Mouse (Mus musculus) CH12.LX (cell line): Measurements from ENCODE around the gene Agap1. TPM values are rescaled to one million over a fixed set of nuclear protein-coding genes. Genes with fewer than 3 reads are reported as not detected.

Experiments
- DNase-seq: peaks from one replicate; pipeline ENCODE4 v3.0.0-alpha.2; 2013; ENCODE audit errors: extremely low read depth
- H3K27ac ChIP-seq: 2 replicates; pipeline ENCODE4 v1.5.1; 2012; ENCODE audit warnings: low read depth, mild to moderate bottlenecking, control low read depth, moderate library complexity; ENCODE audit not compliant: insufficient read depth
- H3K27me3 ChIP-seq: replicated peaks from 2 replicates; pipeline ENCODE3; 2012; ENCODE audit warnings: inconsistent platforms
- H3K36me3 ChIP-seq, 2 experiments: replicated peaks in 1 of 2; 2 replicates each; pipeline versions ENCODE3 to v1.6.1; 2012; ENCODE audit warnings: inconsistent platforms in 1 of 2, low read length in 1 of 2, mild to moderate bottlenecking in 1 of 2, mixed read lengths in 1 of 2, moderate library complexity in 1 of 2; ENCODE audit not compliant: control insufficient read depth in 1 of 2, insufficient read depth in 1 of 2
- H3K4me1 ChIP-seq, 2 experiments: 2 replicates each; pipeline ENCODE4 v1.6.1; 2012; ENCODE audit warnings: inconsistent platforms in 1 of 2, moderate library complexity in 1 of 2; ENCODE audit not compliant: insufficient read depth in 2 of 2, control insufficient read depth in 1 of 2
- H3K4me2 ChIP-seq: 2 replicates; pipeline ENCODE4 v1.6.1; 2012; ENCODE audit warnings: low read depth, mild to moderate bottlenecking, control low read depth; ENCODE audit not compliant: poor library complexity, insufficient read depth, severe bottlenecking
- H3K4me3 ChIP-seq, 3 experiments: fragments of 150-350 bp in 1 of 3; sonication (generic) in 1 of 3; replicated peaks in 1 of 3; 2 replicates each; pipeline versions ENCODE3 to v1.5.1; 2011 to 2012; ENCODE audit warnings: low read depth in 2 of 3, low read length in 2 of 3, mild to moderate bottlenecking in 2 of 3, moderate library complexity in 2 of 3, control low read depth in 1 of 3, improper control_type of control experiment in 1 of 3, inconsistent platforms in 1 of 3, mixed read lengths in 1 of 3; ENCODE audit not compliant: poor library complexity in 1 of 3
- H3K79me2 ChIP-seq: replicated peaks from 2 replicates; pipeline ENCODE4 v1.6.1; 2012; ENCODE audit warnings: mild to moderate bottlenecking, moderate library complexity; ENCODE audit not compliant: control insufficient read depth, poor library complexity, insufficient read depth, severe bottlenecking; ENCODE audit errors: extremely low read depth
- H3K9ac ChIP-seq: 2 replicates; pipeline ENCODE4 v1.6.1; 2012; ENCODE audit warnings: low read depth, mild to moderate bottlenecking, control low read depth, moderate library complexity; ENCODE audit not compliant: insufficient read depth
- H3K9me3 ChIP-seq: replicated peaks from 2 replicates; pipeline ENCODE3; 2012; ENCODE audit warnings: low read length, inconsistent platforms, mixed read lengths
- BHLHE40 ChIP-seq: IDR thresholded peaks from 2 replicates; pipeline ENCODE4 v1.6.1; 2011; ENCODE audit warnings: mild to moderate bottlenecking, low read depth, low read length, improper control_type of control experiment
- CHD1 ChIP-seq: IDR thresholded peaks from 2 replicates; pipeline ENCODE4 v1.6.1; 2012; ENCODE audit warnings: low read depth, low read length, improper control_type of control experiment, inconsistent platforms
- CTCF ChIP-seq, 2 experiments: IDR thresholded peaks in 1 of 2; conservative IDR thresholded peaks in 1 of 2; 2 replicates each; pipeline ENCODE4 v1.5.1; 2011 to 2012; ENCODE audit warnings: low read depth in 2 of 2, low read length in 2 of 2, improper control_type of control experiment in 1 of 2, inconsistent platforms in 1 of 2, mild to moderate bottlenecking in 1 of 2, moderate library complexity in 1 of 2
- EP300 ChIP-seq: IDR thresholded peaks from 2 replicates; pipeline ENCODE4 v1.6.1; 2011; ENCODE audit warnings: low read length, improper control_type of control experiment
- ETS1 ChIP-seq: conservative IDR thresholded peaks from 2 replicates; pipeline ENCODE4 v1.6.1; 2012; ENCODE audit warnings: low read depth, mild to moderate bottlenecking, inconsistent platforms, low read length, improper control_type of control experiment, moderate library complexity
- HCFC1 ChIP-seq: IDR thresholded peaks from 2 replicates; pipeline ENCODE4 v1.6.1; 2012; ENCODE audit warnings: low read depth, mild to moderate bottlenecking, inconsistent platforms, low read length, improper control_type of control experiment
- JUN ChIP-seq: IDR thresholded peaks from 2 replicates; pipeline ENCODE4 v1.6.1; 2011; ENCODE audit warnings: low read depth, mild to moderate bottlenecking, low read length, improper control_type of control experiment, moderate library complexity; ENCODE audit not compliant: insufficient read depth
- KAT2A ChIP-seq: IDR thresholded peaks from 2 replicates; pipeline ENCODE4 v1.6.1; 2012; ENCODE audit warnings: low read length, improper control_type of control experiment, inconsistent platforms; ENCODE audit not compliant: insufficient replicate concordance
- MAX ChIP-seq: IDR thresholded peaks from 2 replicates; pipeline ENCODE4 v1.6.1; 2011; ENCODE audit warnings: low read length, improper control_type of control experiment
- MEF2A ChIP-seq: IDR thresholded peaks from 2 replicates; pipeline ENCODE4 v1.6.1; 2014; ENCODE audit warnings: low read depth, mild to moderate bottlenecking, inconsistent platforms, low read length, improper control_type of control experiment, borderline replicate concordance
- MXI1 ChIP-seq: IDR thresholded peaks from 2 replicates; pipeline ENCODE4 v1.6.1; 2011; ENCODE audit warnings: mild to moderate bottlenecking, low read depth, low read length, improper control_type of control experiment
- NRF1 ChIP-seq: IDR thresholded peaks from 2 replicates; pipeline ENCODE4 v1.6.1; 2014; ENCODE audit warnings: low read depth, mild to moderate bottlenecking, inconsistent platforms, low read length, improper control_type of control experiment, moderate library complexity
- POLR2AphosphoS2 ChIP-seq: IDR thresholded peaks from 2 replicates; pipeline ENCODE4 v1.6.1; 2011; ENCODE audit warnings: low read depth, low read length, improper control_type of control experiment
- TBP ChIP-seq: conservative IDR thresholded peaks from 2 replicates; pipeline ENCODE4 v1.6.1; 2011; ENCODE audit warnings: low read depth, low read length, improper control_type of control experiment
- UBTF ChIP-seq: IDR thresholded peaks from 2 replicates; pipeline ENCODE4 v1.6.1; 2012; ENCODE audit warnings: low read depth, mild to moderate bottlenecking, inconsistent platforms, low read length, improper control_type of control experiment, moderate library complexity
- ZC3H11A ChIP-seq: IDR thresholded peaks from 2 replicates; pipeline ENCODE4 v1.6.1; 2012; ENCODE audit warnings: low read depth, mild to moderate bottlenecking, inconsistent platforms, low read length, improper control_type of control experiment
- ZMIZ1 ChIP-seq: IDR thresholded peaks from 2 replicates; pipeline ENCODE4 v1.6.1; 2012; ENCODE audit warnings: low read depth, mild to moderate bottlenecking, inconsistent platforms, low read length, improper control_type of control experiment
- ZNF384 ChIP-seq: IDR thresholded peaks from 2 replicates; pipeline ENCODE4 v1.6.1; 2012; ENCODE audit warnings: low read depth, low read length, improper control_type of control experiment, inconsistent platforms
- dilution Hi-C: fragments of 300-500 bp; cut with MboI; formaldehyde crosslinking; loops from 2 replicates; pipeline ENCODE4 v1.14.3; 2020; ENCODE audit warnings: low sequenced_read_pairs; ENCODE audit not compliant: extremely low pct_unique_long_range_greater_than_20kb, extremely low pct_ligation_motif_present
- in situ Hi-C: fragments of 300-500 bp; cut with MboI; formaldehyde crosslinking; loops from 3 replicates; pipeline ENCODE4 v1.14.3; 2019; ENCODE audit warnings: low sequenced_read_pairs, low pct_ligation_motif_present, low pct_unique_long_range_greater_than_20kb, mixed read lengths
- polyA plus RNA-seq: library from polyadenylated mRNA; unstranded; fragments of >175 nt; gene quantifications from 2 replicates; pipeline ENCODE4 v1.2.1, GENCODE M21; 2012; ENCODE audit warnings: low read depth; ENCODE audit not compliant: insufficient read length
- total RNA-seq, 2 experiments: library from RNA; depleted of rRNA; stranded (reverse); fragments of 300-350 nt in 1 of 2; fragments of >200 nt in 1 of 2; gene quantifications; 2 replicates each; pipeline ENCODE4 v1.2.3; 2012 to 2014

Agap1 gene
- not detected in 2 replicates for total RNA-seq (2012; rRNA removed)
- total RNA-seq (2014; rRNA removed), result not detected in 2 replicates
- polyA plus RNA-seq, result not detected in 2 replicates

DNA sequence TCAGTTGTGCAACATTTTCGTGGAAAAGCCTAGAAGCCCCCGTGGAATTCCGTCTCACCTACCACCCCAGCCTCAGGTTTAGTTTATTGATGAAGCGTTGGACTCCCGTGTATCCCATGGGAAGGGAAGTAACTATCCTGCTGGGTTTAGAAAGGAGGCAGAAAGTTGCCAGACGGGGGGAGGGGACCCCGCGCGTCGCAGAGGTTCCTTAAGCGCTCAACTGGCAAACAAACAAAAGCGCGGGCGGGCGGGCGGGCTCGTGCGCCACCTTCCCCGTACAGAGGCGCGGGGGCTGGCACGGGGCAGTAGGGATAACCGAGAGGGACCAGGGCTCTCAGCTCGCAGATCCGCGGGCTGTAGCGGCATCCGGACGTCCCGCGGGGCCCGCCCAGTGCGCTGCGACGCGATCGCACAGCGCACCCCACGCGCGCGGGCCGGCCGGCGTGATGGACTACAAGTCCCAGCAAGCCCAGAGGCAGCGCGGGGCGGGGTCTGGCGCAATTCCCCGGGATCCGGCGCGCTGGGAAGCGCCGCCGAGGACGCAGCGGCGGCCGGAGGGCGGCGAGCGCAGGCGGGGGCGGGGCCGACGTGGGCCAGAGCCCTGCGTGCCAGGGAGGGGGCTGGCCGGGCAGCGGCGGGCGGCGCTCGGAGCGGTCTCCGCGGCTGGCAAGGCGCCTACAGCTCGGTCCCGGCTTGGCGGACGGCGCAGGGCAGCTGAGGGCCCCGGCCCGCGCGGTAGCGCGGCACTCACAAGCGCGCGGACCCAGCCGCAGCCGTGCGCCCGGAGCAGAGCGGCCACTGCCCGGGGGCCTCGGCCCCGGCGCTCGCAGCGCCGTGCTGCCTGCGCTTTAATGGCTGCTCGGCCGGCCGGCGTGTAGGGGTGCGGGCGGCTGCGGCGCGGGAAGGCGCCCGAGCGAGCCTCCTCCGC, at the start of gene Agap1:
Gene Agap1 (plus strand): TSS at position 611 of the 928 bp plus-strand sequence.
- no peak within 1 kb of the TSS for H3K4me3 ChIP-seq
- no peaks in the 10 kb centered on the region for H3K4me1 ChIP-seq
- H3K27ac ChIP-seq, result no peak within 1 kb of the TSS
- H3K79me2 ChIP-seq, result no peaks in the 10 kb centered on the region
- no peaks in the 10 kb centered on the region for H3K36me3 ChIP-seq
- dilution Hi-C loops (no loop called here), in situ Hi-C loops (no loop called here)
- peaks cover 90% of the 10 kb centered on the region for H3K9me3 ChIP-seq
- no peak within 1 kb of the TSS for H3K4me2 ChIP-seq
- DNase-seq, result no peak
- no peak within 1 kb of the TSS for H3K9ac ChIP-seq
- no peaks in the 10 kb centered on the region for H3K27me3 ChIP-seq
- TF ChIP-seq HCFC1, result no peak
- no peak for TF ChIP-seq ETS1
- TF ChIP-seq CHD1, result no peak
- TF ChIP-seq CTCF (conservative IDR thresholded peaks at IDR 0.05 in 1 of 2, IDR thresholded peaks at IDR 0.05 in 1 of 2; ENCODE audit: low read depth in 2 of 2, low read length in 2 of 2), result no peak
- TF ChIP-seq ZNF384, result no peak
- no peak for TF ChIP-seq ZC3H11A
- TF ChIP-seq KAT2A, result no peak
- TF ChIP-seq EP300, result no peak
- no peak for TF ChIP-seq MAX
- no peak for TF ChIP-seq MXI1

GRCm38 (mm10) chr1:89405991-89406390, 48.6 kb upstream of the Agap1 start:
- Histone ChIP-seq H3K36me3 (no peaks in the 10 kb centered on the region), H3K4me1 (no peaks in the 10 kb centered on the region), H3K9me3 (peaks cover 90% of the 10 kb centered on the region), H3K27ac (no peak overlapping the region), H3K27me3 (no peaks in the 10 kb centered on the region), H3K4me2 (no peak overlapping the region), H3K79me2 (no peaks in the 10 kb centered on the region), H3K9ac (no peak overlapping the region), H3K4me3 (no peak overlapping the region)
- no peak for DNase-seq
- dilution Hi-C loops, result no loop called here
- in situ Hi-C loops, result no loop called here
- TF ChIP-seq JUN (no peak), POLR2AphosphoS2 (no peak), BHLHE40 (no peak), TBP (no peak), NRF1 (no peak), UBTF (no peak), ZMIZ1 (no peak), KAT2A (no peak), CHD1 (no peak), MEF2A (no peak)
